Mouse (Mus musculus) limb, embryonic 15.5 days (tissue): ENCODE results near the gene Sgca. TPM values are rescaled to one million over a fixed set of nuclear protein-coding genes. Genes with fewer than 3 reads are reported as not detected.

Experiments used
- ATAC-seq: fragments of 200-750 bp; cut with Nextera tagmentation; 2 replicates; pipeline ENCODE4 v1.8.0; 2017; ENCODE audit warnings: low read depth, moderate TSS enrichment; ENCODE audit not compliant: insufficient number of reproducible peaks, low FRiP score, low TSS enrichment
- H3K27ac ChIP-seq: fragments of 300-500 bp; sonication (generic); 2 replicates; pipeline ENCODE4 v1.5.1; 2015; ENCODE audit warnings: moderate library complexity, mild to moderate bottlenecking, inconsistent platforms
- H3K27me3 ChIP-seq: fragments of 300-500 bp; sonication (generic); 2 replicates; pipeline ENCODE4 v1.6.1; 2015; ENCODE audit warnings: inconsistent platforms
- H3K36me3 ChIP-seq: fragments of 300-500 bp; sonication (generic); 2 replicates; pipeline ENCODE4 v1.6.1; 2015; ENCODE audit warnings: inconsistent platforms
- H3K4me1 ChIP-seq: fragments of 300-500 bp; sonication (generic); 2 replicates; pipeline ENCODE4 v1.6.1; 2015; ENCODE audit warnings: inconsistent platforms
- H3K4me2 ChIP-seq: fragments of 300-500 bp; sonication (generic); 2 replicates; pipeline ENCODE4 v1.6.1; 2015; ENCODE audit warnings: mild to moderate bottlenecking, inconsistent platforms
- H3K4me3 ChIP-seq: fragments of 300-500 bp; sonication (generic); 2 replicates; pipeline ENCODE4 v1.5.1; 2015; ENCODE audit warnings: mild to moderate bottlenecking, inconsistent platforms
- H3K9ac ChIP-seq: fragments of 300-500 bp; sonication (generic); 2 replicates; pipeline ENCODE4 v1.6.1; 2015; ENCODE audit warnings: inconsistent platforms
- H3K9me3 ChIP-seq: fragments of 300-500 bp; sonication (generic); 2 replicates; pipeline ENCODE4 v1.6.1; 2016; ENCODE audit warnings: inconsistent platforms
- WGBS: fragments of 180-500 bp; shearing (Covaris S2); methylation state at CpG from one replicate; pipeline ENCODE4 v1.1.7; 2015; 5-methylcytosine and 5-hydroxymethylcytosine counted together
- polyA plus RNA-seq: library from polyadenylated mRNA; unstranded; fragments of >200 nt; fragmentation: Nextera tagmentation; extraction: Ambion mirVana; gene quantifications from 2 replicates; pipeline ENCODE4 v1.2.1, GENCODE M21; 2015

The Sgca gene
- polyA plus RNA-seq, 1 experiment from 2014 or later, result 7.5 TPM

GRCm38 (mm10) chr11:95000128-95000527 lies 24.0 kb upstream of the Sgca start:
- WGBS, result 60% methylated on average over 8 of the region's 8 CpGs
- Histone ChIP-seq H3K4me1 (peaks cover 37% of the 10 kb centered on the region), H3K4me3 (no peak overlapping the region), H3K27me3 (no peaks in the 10 kb centered on the region), H3K9ac (no peak overlapping the region), H3K4me2 (no peak overlapping the region), H3K9me3 (no peaks in the 10 kb centered on the region), H3K36me3 (peaks cover 90% of the 10 kb centered on the region), H3K27ac (peak overlapping the region; percentile 57; the same call in 1 of the 2 replicates)
- no peak for ATAC-seq

- Histone ChIP-seq H3K9me3 (no peaks in the 10 kb centered on the region), H3K4me1 (peaks cover 57% of the 10 kb centered on the region), H3K4me2 (no peak overlapping the region), H3K36me3 (peaks cover 74% of the 10 kb centered on the region), H3K27ac (no peak overlapping the region), H3K4me3 (no peak overlapping the region), H3K9ac (no peak overlapping the region), H3K27me3 (no peaks in the 10 kb centered on the region)
- no peak for ATAC-seq
- WGBS, result 78% methylated on average over 16 of the region's 16 CpGs
Measured at GRCm38 (mm10) chr11:94998041-94998531, 22.0 kb upstream of the Sgca start.

- no peak for ATAC-seq
- H3K27ac ChIP-seq, result no peak overlapping the region
- no peak overlapping the region for H3K4me3 ChIP-seq
- H3K9ac ChIP-seq, result no peak overlapping the region
- H3K36me3 ChIP-seq, result peaks cover 69% of the 10 kb centered on the region
- no peaks in the 10 kb centered on the region for H3K27me3 ChIP-seq
- WGBS, result 64% methylated on average over 5 of the region's 5 CpGs
- H3K4me1 ChIP-seq, result peaks cover 62% of the 10 kb centered on the region
- H3K4me2 ChIP-seq, result no peak overlapping the region
- H3K9me3 ChIP-seq, result no peaks in the 10 kb centered on the region
Measured at GRCm38 (mm10) chr11:94997596-94997995, 21.5 kb upstream of the Sgca start.

GRCm38 (mm10) chr11:94996984-94997383 lies 20.9 kb upstream of the Sgca start:
- no peak overlapping the region for H3K9ac ChIP-seq
- ATAC-seq, result no peak
- H3K36me3 ChIP-seq, result peaks cover 63% of the 10 kb centered on the region
- no peak overlapping the region for H3K27ac ChIP-seq
- WGBS, result 88% methylated on average over 6 of the region's 6 CpGs
- peaks cover 68% of the 10 kb centered on the region for H3K4me1 ChIP-seq
- no peaks in the 10 kb centered on the region for H3K9me3 ChIP-seq
- H3K4me2 ChIP-seq, result no peak overlapping the region
- no peaks in the 10 kb centered on the region for H3K27me3 ChIP-seq
- H3K4me3 ChIP-seq, result no peak overlapping the region

- Histone ChIP-seq H3K4me2 (no peak overlapping the region), H3K27ac (no peak overlapping the region), H3K4me3 (no peak overlapping the region), H3K27me3 (no peaks in the 10 kb centered on the region), H3K36me3 (peaks cover 54% of the 10 kb centered on the region), H3K9me3 (no peaks in the 10 kb centered on the region), H3K9ac (0 out of 2 replicates have a peak overlapping the region, but pooled peaks have one; percentile 20), H3K4me1 (peaks cover 72% of the 10 kb centered on the region)
- WGBS, result 83% methylated on average over 8 of the region's 8 CpGs
- ATAC-seq, result no peak
Measured at GRCm38 (mm10) chr11:94996101-94996500, 20.0 kb upstream of the Sgca start.

GRCm38 (mm10) chr11:94994947-94995772 lies 19.0 kb upstream of the Sgca start:
- peak overlapping the region; percentile 93 for H3K4me2 ChIP-seq
- no peak for ATAC-seq
- H3K36me3 ChIP-seq, result peaks cover 45% of the 10 kb centered on the region
- 0 out of 2 replicates have a peak overlapping the region, but pooled peaks have one; percentile 5 for H3K27ac ChIP-seq
- no peaks in the 10 kb centered on the region for H3K27me3 ChIP-seq
- peak overlapping the region; percentile 20; the same call in 1 of the 2 replicates for H3K9ac ChIP-seq
- H3K4me3 ChIP-seq, result peak overlapping the region; percentile 84
- 75% methylated on average over 11 of the region's 11 CpGs for WGBS
- H3K4me1 ChIP-seq, result peaks cover 68% of the 10 kb centered on the region
- no peaks in the 10 kb centered on the region for H3K9me3 ChIP-seq

- Histone ChIP-seq H3K4me1 (peaks cover 71% of the 10 kb centered on the region), H3K9me3 (no peaks in the 10 kb centered on the region), H3K27ac (peak overlapping the region; percentile 22; the same call in 1 of the 2 replicates), H3K27me3 (no peaks in the 10 kb centered on the region), H3K4me2 (peak overlapping the region; percentile 93), H3K36me3 (peaks cover 36% of the 10 kb centered on the region), H3K9ac (peak overlapping the region; percentile 31; the same call in 1 of the 2 replicates), H3K4me3 (peak overlapping the region; percentile 84)
- WGBS, result 44% methylated on average over 10 of the region's 10 CpGs
- no peak for ATAC-seq
Measured at GRCm38 (mm10) chr11:94994208-94994814, 18.2 kb upstream of the Sgca start.

- WGBS, result under 1% methylated on average over 22 of the region's 22 CpGs
- H3K4me2 ChIP-seq, result peak overlapping the region; percentile 93
- peaks cover 24% of the 10 kb centered on the region for H3K36me3 ChIP-seq
- H3K9ac ChIP-seq, result peak overlapping the region; percentile 82
- peak overlapping the region; percentile 94 for H3K27ac ChIP-seq
- no peaks in the 10 kb centered on the region for H3K27me3 ChIP-seq
- peak overlapping the region; percentile 84 for H3K4me3 ChIP-seq
- peaks cover 75% of the 10 kb centered on the region for H3K4me1 ChIP-seq
- ATAC-seq, result no peak
- no peaks in the 10 kb centered on the region for H3K9me3 ChIP-seq
Measured at GRCm38 (mm10) chr11:94992754-94993606, 16.9 kb upstream of the Sgca start.

GRCm38 (mm10) chr11:94992480-94992753 lies 16.3 kb upstream of the Sgca start:
- ATAC-seq, result no peak
- WGBS, result under 1% methylated on average over 20 of the region's 20 CpGs
- H3K27ac ChIP-seq, result peak overlapping the region; percentile 94
- H3K9me3 ChIP-seq, result no peaks in the 10 kb centered on the region
- H3K9ac ChIP-seq, result peak overlapping the region; percentile 82
- H3K4me3 ChIP-seq, result peak overlapping the region; percentile 84
- peak overlapping the region; percentile 93 for H3K4me2 ChIP-seq
- peaks cover 79% of the 10 kb centered on the region for H3K4me1 ChIP-seq
- peaks cover 18% of the 10 kb centered on the region for H3K36me3 ChIP-seq
- no peaks in the 10 kb centered on the region for H3K27me3 ChIP-seq

GRCm38 (mm10) chr11:94991641-94992479 lies 15.7 kb upstream of the Sgca start:
- Histone ChIP-seq H3K36me3 (peaks cover 12% of the 10 kb centered on the region), H3K4me3 (peak overlapping the region; percentile 84), H3K27ac (peak overlapping the region; percentile 94), H3K9ac (peak overlapping the region; percentile 82), H3K4me2 (peak overlapping the region; percentile 93), H3K4me1 (peaks cover 81% of the 10 kb centered on the region), H3K27me3 (no peaks in the 10 kb centered on the region), H3K9me3 (no peaks in the 10 kb centered on the region)
- ATAC-seq, result no peak
- whole genome bisulfite sequencing, result under 1% methylated on average over 85 of the region's 99 CpGs
